Mouse (Mus musculus): ENCODE results near the gene Zmym1. TPM values are rescaled to one million over a fixed set of nuclear protein-coding genes. Genes with fewer than 3 reads are reported as not detected.

Gene Zmym1
- 1 to 10 TPM; 7.6 to 8.7 TPM for total RNA-seq (2023)

GRCm38 (mm10) chr4:127060585-127061290 lies at the start of gene Zmym1:
TSS of gene Zmym1 (minus strand) at chr4:127061152.

GRCm38 (mm10) chr4:127076875-127077548 lies 16.1 kb upstream of the Zmym1 start, which contains the start of gene Zmym6:
TSS of gene Zmym6 (plus strand) at chr4:127077383.

GRCm38 (mm10) chr4:127021151-127021945 lies 39.6 kb downstream of the Zmym1 start, which contains the start of gene Sfpq:
TSS of gene Sfpq (plus strand) at chr4:127021324.

Other genes with a start within 250 kb of the Zmym1 start
- gene Zmym4, start 93.0 kb downstream of the Zmym1 start, total RNA-seq (2023): 10 to 100 TPM; 13.3 to 20.1 TPM
- gene Sfpq, start 39.8 kb downstream of the Zmym1 start, total RNA-seq (2023): 100 to 1,000 TPM; 463 to 497 TPM
- gene Zmym6, start 16.2 kb upstream of the Zmym1 start, total RNA-seq (2023): 10 to 100 TPM; 18.6 to 18.9 TPM
- 1 to 10 TPM; 7.6 to 9.8 TPM for gene Tmem35b, start 62.5 kb upstream of the Zmym1 start, total RNA-seq (2023)
- not detected for gene Dlgap3, start 108.1 kb upstream of the Zmym1 start, total RNA-seq (2023)
- gene Smim12, start 182.6 kb upstream of the Zmym1 start, total RNA-seq (2023): 10 to 100 TPM; 24.9 to 29.7 TPM